Mouse (Mus musculus) CH12.LX (cell line): ENCODE data around the gene Fbxw27. TPM values are rescaled to one million over a fixed set of nuclear protein-coding genes. Genes with fewer than 3 reads are reported as not detected.
"Not testable (repeated sequence)": the region's sequence is repeated elsewhere in the genome, so short reads cannot be mapped to it uniquely, and the experiment has no call there.

ENCODE experiments used
- DNase-seq: peaks from one replicate; pipeline ENCODE4 v3.0.0-alpha.2; 2013; ENCODE audit errors: extremely low read depth
- H3K27ac ChIP-seq: 2 replicates; pipeline ENCODE4 v1.5.1; 2012; ENCODE audit warnings: low read depth, mild to moderate bottlenecking, control low read depth, moderate library complexity; ENCODE audit not compliant: insufficient read depth
- H3K27me3 ChIP-seq: replicated peaks from 2 replicates; pipeline ENCODE3; 2012; ENCODE audit warnings: inconsistent platforms
- H3K36me3 ChIP-seq, 2 experiments: replicated peaks in 1 of 2; 2 replicates each; pipeline versions ENCODE3 to v1.6.1; 2012; ENCODE audit warnings: inconsistent platforms in 1 of 2, low read length in 1 of 2, mild to moderate bottlenecking in 1 of 2, mixed read lengths in 1 of 2, moderate library complexity in 1 of 2; ENCODE audit not compliant: control insufficient read depth in 1 of 2, insufficient read depth in 1 of 2
- H3K4me1 ChIP-seq, 2 experiments: 2 replicates each; pipeline ENCODE4 v1.6.1; 2012; ENCODE audit warnings: inconsistent platforms in 1 of 2, moderate library complexity in 1 of 2; ENCODE audit not compliant: insufficient read depth in 2 of 2, control insufficient read depth in 1 of 2
- H3K4me2 ChIP-seq: 2 replicates; pipeline ENCODE4 v1.6.1; 2012; ENCODE audit warnings: low read depth, mild to moderate bottlenecking, control low read depth; ENCODE audit not compliant: poor library complexity, insufficient read depth, severe bottlenecking
- H3K4me3 ChIP-seq, 3 experiments: fragments of 150-350 bp in 1 of 3; sonication (generic) in 1 of 3; replicated peaks in 1 of 3; 2 replicates each; pipeline versions ENCODE3 to v1.5.1; 2011 to 2012; ENCODE audit warnings: low read depth in 2 of 3, low read length in 2 of 3, mild to moderate bottlenecking in 2 of 3, moderate library complexity in 2 of 3, control low read depth in 1 of 3, improper control_type of control experiment in 1 of 3, inconsistent platforms in 1 of 3, mixed read lengths in 1 of 3; ENCODE audit not compliant: poor library complexity in 1 of 3
- H3K79me2 ChIP-seq: replicated peaks from 2 replicates; pipeline ENCODE4 v1.6.1; 2012; ENCODE audit warnings: mild to moderate bottlenecking, moderate library complexity; ENCODE audit not compliant: control insufficient read depth, poor library complexity, insufficient read depth, severe bottlenecking; ENCODE audit errors: extremely low read depth
- H3K9ac ChIP-seq: 2 replicates; pipeline ENCODE4 v1.6.1; 2012; ENCODE audit warnings: low read depth, mild to moderate bottlenecking, control low read depth, moderate library complexity; ENCODE audit not compliant: insufficient read depth
- H3K9me3 ChIP-seq: replicated peaks from 2 replicates; pipeline ENCODE3; 2012; ENCODE audit warnings: low read length, inconsistent platforms, mixed read lengths
- ETS1 ChIP-seq: conservative IDR thresholded peaks from 2 replicates; pipeline ENCODE4 v1.6.1; 2012; ENCODE audit warnings: low read depth, mild to moderate bottlenecking, inconsistent platforms, low read length, improper control_type of control experiment, moderate library complexity
- GABPA ChIP-seq: IDR thresholded peaks from 2 replicates; pipeline ENCODE4 v1.6.1; 2012; ENCODE audit warnings: low read depth, low read length, improper control_type of control experiment, inconsistent platforms; ENCODE audit not compliant: insufficient replicate concordance
- HCFC1 ChIP-seq: IDR thresholded peaks from 2 replicates; pipeline ENCODE4 v1.6.1; 2012; ENCODE audit warnings: low read depth, mild to moderate bottlenecking, inconsistent platforms, low read length, improper control_type of control experiment
- MXI1 ChIP-seq: IDR thresholded peaks from 2 replicates; pipeline ENCODE4 v1.6.1; 2011; ENCODE audit warnings: mild to moderate bottlenecking, low read depth, low read length, improper control_type of control experiment
- RCOR1 ChIP-seq: conservative IDR thresholded peaks from 2 replicates; pipeline ENCODE4 v1.6.1; 2012; ENCODE audit warnings: low read depth, mild to moderate bottlenecking, inconsistent platforms, low read length, improper control_type of control experiment
- UBTF ChIP-seq: IDR thresholded peaks from 2 replicates; pipeline ENCODE4 v1.6.1; 2012; ENCODE audit warnings: low read depth, mild to moderate bottlenecking, inconsistent platforms, low read length, improper control_type of control experiment, moderate library complexity
- dilution Hi-C: fragments of 300-500 bp; cut with MboI; formaldehyde crosslinking; loops from 2 replicates; pipeline ENCODE4 v1.14.3; 2020; ENCODE audit warnings: low sequenced_read_pairs; ENCODE audit not compliant: extremely low pct_unique_long_range_greater_than_20kb, extremely low pct_ligation_motif_present
- in situ Hi-C: fragments of 300-500 bp; cut with MboI; formaldehyde crosslinking; loops from 3 replicates; pipeline ENCODE4 v1.14.3; 2019; ENCODE audit warnings: low sequenced_read_pairs, low pct_ligation_motif_present, low pct_unique_long_range_greater_than_20kb, mixed read lengths
- polyA plus RNA-seq: library from polyadenylated mRNA; unstranded; fragments of >175 nt; gene quantifications from 2 replicates; pipeline ENCODE4 v1.2.1, GENCODE M21; 2012; ENCODE audit warnings: low read depth; ENCODE audit not compliant: insufficient read length
- total RNA-seq, 2 experiments: library from RNA; depleted of rRNA; stranded (reverse); fragments of 300-350 nt in 1 of 2; fragments of >200 nt in 1 of 2; gene quantifications; 2 replicates each; pipeline ENCODE4 v1.2.3; 2012 to 2014

Fbxw27 gene
- total and polyA plus RNA-seq, 3 experiments: not detected

- dilution Hi-C loops (no loop called here), in situ Hi-C loops (no loop called here)
- no peak overlapping the region for H3K4me3 ChIP-seq
Observed at GRCm38 (mm10) chr9:109795221-109795620, 4.8 kb upstream of the Fbxw27 start.

GRCm38 (mm10) chr9:109766841-109767240, 23.6 kb downstream of the Fbxw27 start:
- in situ Hi-C loops, dilution Hi-C loops, H3K4me1 ChIP-seq, H3K27ac ChIP-seq, H3K4me2 ChIP-seq, H3K9ac ChIP-seq, H3K36me3 ChIP-seq, H3K79me2 ChIP-seq, DNase-seq, H3K4me3 ChIP-seq: not testable (repeated sequence)
- peaks cover 23% of the 10 kb centered on the region for H3K27me3 ChIP-seq
- H3K9me3 ChIP-seq: peaks cover 12% of the 10 kb centered on the region

More at GRCm38 (mm10) chr9:109795221-109795620, 4.8 kb upstream of the Fbxw27 start:
- H3K9me3 ChIP-seq: peaks cover 5% of the 10 kb centered on the region
- DNase-seq: no peak
- no peak overlapping the region for H3K27ac ChIP-seq
- no peak for TF ChIP-seq HCFC1
- no peak for TF ChIP-seq ETS1
- no peak for TF ChIP-seq RCOR1
- no peak for TF ChIP-seq GABPA
- TF ChIP-seq MXI1: no peak
- TF ChIP-seq UBTF: no peak
- TF ChIP-seq, all 38 proteins: peak for 0
- Histone ChIP-seq H3K79me2 (no peaks in the 10 kb centered on the region), H3K9ac (no peak overlapping the region), H3K36me3 (no peaks in the 10 kb centered on the region), H3K4me1 (no peaks in the 10 kb centered on the region), H3K27me3 (peaks cover 37% of the 10 kb centered on the region), H3K4me2 (no peak overlapping the region)

GRCm38 (mm10) chr9:109745989-109746388, 44.5 kb downstream of the Fbxw27 start, which contains the start of gene Fbxw26:
TSS of gene Fbxw26 (minus strand) at chr9:109746089.
- H3K4me1 ChIP-seq, dilution Hi-C loops, H3K4me3 ChIP-seq, H3K36me3 ChIP-seq, in situ Hi-C loops, H3K79me2 ChIP-seq, DNase-seq, H3K27ac ChIP-seq, H3K9ac ChIP-seq, H3K4me2 ChIP-seq, H3K9me3 ChIP-seq: not testable (repeated sequence)
- peaks cover 22% of the 10 kb centered on the region for H3K27me3 ChIP-seq

Other genes starting within 250 kb of the Fbxw27 start
- gene Fbxw15, start 222.4 kb downstream of the Fbxw27 start, total RNA-seq (2012; rRNA removed): not detected in 2 replicates
- not detected in 2 replicates for gene Fbxw15, start 222.4 kb downstream of the Fbxw27 start, total RNA-seq (2014; rRNA removed)
- gene Fbxw15, start 222.4 kb downstream of the Fbxw27 start, polyA plus RNA-seq: not detected in 2 replicates
- not detected in 2 replicates for gene Fbxw24, start 164.6 kb downstream of the Fbxw27 start, total RNA-seq (2012; rRNA removed)
- gene Fbxw24, start 164.6 kb downstream of the Fbxw27 start, total RNA-seq (2014; rRNA removed): not detected in 2 replicates
- gene Fbxw24, start 164.6 kb downstream of the Fbxw27 start, polyA plus RNA-seq: not detected in 2 replicates
- not detected in 2 replicates for gene Fbxw25, start 126.0 kb downstream of the Fbxw27 start, total RNA-seq (2012; rRNA removed)
- gene Fbxw25, start 126.0 kb downstream of the Fbxw27 start, total RNA-seq (2014; rRNA removed): not detected in 2 replicates
- not detected in 2 replicates for gene Fbxw25, start 126.0 kb downstream of the Fbxw27 start, polyA plus RNA-seq
- gene Fbxw18, start 88.0 kb downstream of the Fbxw27 start, total RNA-seq (2012; rRNA removed): not detected in 2 replicates
- not detected in 2 replicates for gene Fbxw18, start 88.0 kb downstream of the Fbxw27 start, total RNA-seq (2014; rRNA removed)
- gene Fbxw18, start 88.0 kb downstream of the Fbxw27 start, polyA plus RNA-seq: not detected in 2 replicates
- gene Fbxw26, start 44.6 kb downstream of the Fbxw27 start, total RNA-seq (2012; rRNA removed): not detected in 2 replicates
- not detected in 2 replicates for gene Fbxw26, start 44.6 kb downstream of the Fbxw27 start, total RNA-seq (2014; rRNA removed)
- not detected in 2 replicates for gene Fbxw26, start 44.6 kb downstream of the Fbxw27 start, polyA plus RNA-seq
- not detected in 2 replicates for gene Spink8, start 21.6 kb upstream of the Fbxw27 start, total RNA-seq (2012; rRNA removed)
- gene Spink8, start 21.6 kb upstream of the Fbxw27 start, total RNA-seq (2014; rRNA removed): not detected in 2 replicates
- not detected in 2 replicates for gene Spink8, start 21.6 kb upstream of the Fbxw27 start, polyA plus RNA-seq
- gene Nme6, start 42.1 kb upstream of the Fbxw27 start, total RNA-seq (2012; rRNA removed): 73.1 and 94.1 TPM in 2 replicates
- 98.9 and 110 TPM in 2 replicates for gene Nme6, start 42.1 kb upstream of the Fbxw27 start, total RNA-seq (2014; rRNA removed)
- 65.0 and 76.2 TPM in 2 replicates for gene Nme6, start 42.1 kb upstream of the Fbxw27 start, polyA plus RNA-seq
- gene Camp, start 58.9 kb upstream of the Fbxw27 start, total RNA-seq (2012; rRNA removed): not detected in 2 replicates
- gene Camp, start 58.9 kb upstream of the Fbxw27 start, total RNA-seq (2014; rRNA removed): not detected in 2 replicates
- gene Camp, start 58.9 kb upstream of the Fbxw27 start, polyA plus RNA-seq: not detected in 2 replicates
- gene Cdc25a, start 84.9 kb upstream of the Fbxw27 start, total RNA-seq (2012; rRNA removed): 32.4 and 54.6 TPM in 2 replicates
- 32.2 and 32.6 TPM in 2 replicates for gene Cdc25a, start 84.9 kb upstream of the Fbxw27 start, total RNA-seq (2014; rRNA removed)
- 74.9 TPM in 2 replicates for gene Cdc25a, start 84.9 kb upstream of the Fbxw27 start, polyA plus RNA-seq
- gene Map4, start 140.8 kb upstream of the Fbxw27 start, total RNA-seq (2012; rRNA removed): 23.1 and 28.9 TPM in 2 replicates
- 13.8 and 14.4 TPM in 2 replicates for gene Map4, start 140.8 kb upstream of the Fbxw27 start, total RNA-seq (2014; rRNA removed)
- 40.6 and 45.8 TPM in 2 replicates for gene Map4, start 140.8 kb upstream of the Fbxw27 start, polyA plus RNA-seq